Mouse (Mus musculus): ENCODE results near the gene Zc3h14. TPM values are rescaled to one million over a fixed set of nuclear protein-coding genes. Genes with fewer than 3 reads are reported as not detected.

Gene Zc3h14
- polyA plus RNA-seq (2015; fragmentation: Nextera tagmentation; extraction: Ambion mirVana), result 28.8 and 29.2 TPM in 2 replicates

GRCm38 (mm10) chr12:98746746-98747379 lies at the start of gene Zc3h14:
Gene Zc3h14, plus strand, starts transcription at chr12:98746964.
- H3K36me3 ChIP-seq (replicated peaks; ENCODE audit: insufficient read depth, low read length), result peaks cover 3% of the 10 kb centered on the region; the same call in 1 of the 2 replicates
- H3K9ac ChIP-seq (replicated peaks), result peak within 1 kb of the TSS; percentile 91
- ATAC-seq, result peak; percentile 95
- H3K27ac ChIP-seq (ENCODE audit: low read depth), result peak within 1 kb of the TSS; percentile 77
- no peaks in the 10 kb centered on the region for H3K9me3 ChIP-seq (ENCODE audit: low read length)
- peak; percentile 81 for TF ChIP-seq CTCF (IDR thresholded peaks at IDR 0.05; ENCODE audit: low read depth)
- no peak for TF ChIP-seq EP300 (IDR thresholded peaks at IDR 0.05; ENCODE audit: low read depth)
- 0% methylated on average over 63 of the region's 87 CpGs for WGBS (ENCODE audit: insufficient replicate concordance)
- DNase-seq, result peak; percentile 96
- H3K4me3 ChIP-seq (ENCODE audit: low read depth, low read length), result peak within 1 kb of the TSS; percentile 95
- peaks cover 16% of the 10 kb centered on the region; the same call in 1 of the 2 replicates for H3K4me1 ChIP-seq (ENCODE audit: insufficient read depth)
- H3K27me3 ChIP-seq (ENCODE audit: insufficient read depth, low read length), result no peaks in the 10 kb centered on the region
- H3K4me2 ChIP-seq (ENCODE audit: low read depth, low read length), result peak within 1 kb of the TSS; percentile 82

- no peak overlapping the region for H3K27ac ChIP-seq (ENCODE audit: low read depth)
- H3K27me3 ChIP-seq (ENCODE audit: insufficient read depth, low read length), result no peaks in the 10 kb centered on the region
- ATAC-seq (no peak), DNase-seq (no peak)
- TF ChIP-seq CTCF (IDR thresholded peaks at IDR 0.05; ENCODE audit: low read depth), result no peak
- no peak for TF ChIP-seq EP300 (IDR thresholded peaks at IDR 0.05; ENCODE audit: low read depth)
- H3K4me1 ChIP-seq (ENCODE audit: insufficient read depth), result no peaks in the 10 kb centered on the region
- no peaks in the 10 kb centered on the region for H3K9me3 ChIP-seq (ENCODE audit: low read length)
- no peaks in the 10 kb centered on the region for H3K36me3 ChIP-seq (replicated peaks; ENCODE audit: insufficient read depth, low read length)
- H3K4me2 ChIP-seq (ENCODE audit: low read depth, low read length), result no peak overlapping the region
- H3K4me3 ChIP-seq (ENCODE audit: low read depth, low read length), result no peak overlapping the region
- WGBS (ENCODE audit: insufficient replicate concordance), result 78% methylated on average over 5 of the region's 5 CpGs
- no peak overlapping the region for H3K9ac ChIP-seq (replicated peaks)
Observed at GRCm38 (mm10) chr12:98697202-98697601, 49.6 kb upstream of the Zc3h14 start.

- WGBS (ENCODE audit: insufficient replicate concordance), result 87% methylated on average over 9 of the region's 9 CpGs
- no peak overlapping the region for H3K9ac ChIP-seq (replicated peaks)
- no peaks in the 10 kb centered on the region for H3K27me3 ChIP-seq (ENCODE audit: insufficient read depth, low read length)
- TF ChIP-seq CTCF (IDR thresholded peaks at IDR 0.05; ENCODE audit: low read depth) (no peak), EP300 (IDR thresholded peaks at IDR 0.05; ENCODE audit: low read depth) (no peak)
- no peak overlapping the region for H3K27ac ChIP-seq (ENCODE audit: low read depth)
- no peaks in the 10 kb centered on the region for H3K9me3 ChIP-seq (ENCODE audit: low read length)
- H3K4me3 ChIP-seq (ENCODE audit: low read depth, low read length), result no peak overlapping the region
- DNase-seq (no peak), ATAC-seq (no peak)
- H3K4me2 ChIP-seq (ENCODE audit: low read depth, low read length), result no peak overlapping the region
- 0 out of 2 replicates have a peak, but pooled peaks cover 2% of the 10 kb centered on the region for H3K36me3 ChIP-seq (replicated peaks; ENCODE audit: insufficient read depth, low read length)
- no peaks in the 10 kb centered on the region for H3K4me1 ChIP-seq (ENCODE audit: insufficient read depth)
Observed at GRCm38 (mm10) chr12:98701564-98701963, 45.2 kb upstream of the Zc3h14 start.

GRCm38 (mm10) chr12:98703554-98703953 lies 43.2 kb upstream of the Zc3h14 start:
- ATAC-seq, result no peak
- no peak overlapping the region for H3K9ac ChIP-seq (replicated peaks)
- no peaks in the 10 kb centered on the region for H3K9me3 ChIP-seq (ENCODE audit: low read length)
- no peaks in the 10 kb centered on the region for H3K4me1 ChIP-seq (ENCODE audit: insufficient read depth)
- TF ChIP-seq CTCF (IDR thresholded peaks at IDR 0.05; ENCODE audit: low read depth), result no peak
- no peak for TF ChIP-seq EP300 (IDR thresholded peaks at IDR 0.05; ENCODE audit: low read depth)
- no peak overlapping the region for H3K4me2 ChIP-seq (ENCODE audit: low read depth, low read length)
- 0 out of 2 replicates have a peak, but pooled peaks cover 2% of the 10 kb centered on the region for H3K36me3 ChIP-seq (replicated peaks; ENCODE audit: insufficient read depth, low read length)
- DNase-seq, result no peak
- no peaks in the 10 kb centered on the region for H3K27me3 ChIP-seq (ENCODE audit: insufficient read depth, low read length)
- 50% methylated on average over 2 of the region's 2 CpGs for WGBS (ENCODE audit: insufficient replicate concordance)
- no peak overlapping the region for H3K27ac ChIP-seq (ENCODE audit: low read depth)
- H3K4me3 ChIP-seq (ENCODE audit: low read depth, low read length), result no peak overlapping the region

- Histone ChIP-seq H3K9ac (replicated peaks) (no peak overlapping the region), H3K4me3 (ENCODE audit: low read depth, low read length) (no peak overlapping the region), H3K4me2 (ENCODE audit: low read depth, low read length) (no peak overlapping the region), H3K9me3 (ENCODE audit: low read length) (no peaks in the 10 kb centered on the region), H3K36me3 (replicated peaks; ENCODE audit: insufficient read depth, low read length) (0 out of 2 replicates have a peak, but pooled peaks cover 2% of the 10 kb centered on the region), H3K27ac (ENCODE audit: low read depth) (no peak overlapping the region), H3K27me3 (ENCODE audit: insufficient read depth, low read length) (no peaks in the 10 kb centered on the region), H3K4me1 (ENCODE audit: insufficient read depth) (no peaks in the 10 kb centered on the region)
- no peak for ATAC-seq
- TF ChIP-seq EP300 (IDR thresholded peaks at IDR 0.05; ENCODE audit: low read depth), result no peak
- TF ChIP-seq CTCF (IDR thresholded peaks at IDR 0.05; ENCODE audit: low read depth), result no peak
- WGBS (ENCODE audit: insufficient replicate concordance), result 81% methylated on average over 10 of the region's 10 CpGs
- no peak for DNase-seq
Observed at GRCm38 (mm10) chr12:98703961-98704360, 42.8 kb upstream of the Zc3h14 start.

- DNase-seq, result no peak
- ATAC-seq, result no peak
- H3K4me2 ChIP-seq (ENCODE audit: low read depth, low read length), result no peak overlapping the region
- no peak for TF ChIP-seq EP300 (IDR thresholded peaks at IDR 0.05; ENCODE audit: low read depth)
- TF ChIP-seq CTCF (IDR thresholded peaks at IDR 0.05; ENCODE audit: low read depth), result no peak
- no peaks in the 10 kb centered on the region for H3K9me3 ChIP-seq (ENCODE audit: low read length)
- H3K27me3 ChIP-seq (ENCODE audit: insufficient read depth, low read length), result no peaks in the 10 kb centered on the region
- H3K27ac ChIP-seq (ENCODE audit: low read depth), result no peak overlapping the region
- peaks cover 5% of the 10 kb centered on the region for H3K4me1 ChIP-seq (ENCODE audit: insufficient read depth)
- no peak overlapping the region for H3K9ac ChIP-seq (replicated peaks)
- H3K4me3 ChIP-seq (ENCODE audit: low read depth, low read length), result no peak overlapping the region
- WGBS (ENCODE audit: insufficient replicate concordance), result 70% methylated on average over 6 of the region's 6 CpGs
- H3K36me3 ChIP-seq (replicated peaks; ENCODE audit: insufficient read depth, low read length), result no peaks in the 10 kb centered on the region
Observed at GRCm38 (mm10) chr12:98712819-98713218, 33.9 kb upstream of the Zc3h14 start.
